Mouse (Mus musculus) neutrophil, adult 83 days (primary cell): Measurements from ENCODE around the gene Vmn1r196. TPM values are rescaled to one million over a fixed set of nuclear protein-coding genes. Genes with fewer than 3 reads are reported as not detected.

Source experiments
- total RNA-seq, 2 experiments: library from RNA; stranded (reverse); gene quantifications; one replicate each; pipeline ENCODE4 v1.2.4; 2023

The Vmn1r196 gene
- total RNA-seq: not detected

GRCm38 (mm10) chr13:22289620-22290019 lies at the start of gene Vmn1r196:
Gene Vmn1r196 (plus strand): TSS chr13:22289920.

DNA sequence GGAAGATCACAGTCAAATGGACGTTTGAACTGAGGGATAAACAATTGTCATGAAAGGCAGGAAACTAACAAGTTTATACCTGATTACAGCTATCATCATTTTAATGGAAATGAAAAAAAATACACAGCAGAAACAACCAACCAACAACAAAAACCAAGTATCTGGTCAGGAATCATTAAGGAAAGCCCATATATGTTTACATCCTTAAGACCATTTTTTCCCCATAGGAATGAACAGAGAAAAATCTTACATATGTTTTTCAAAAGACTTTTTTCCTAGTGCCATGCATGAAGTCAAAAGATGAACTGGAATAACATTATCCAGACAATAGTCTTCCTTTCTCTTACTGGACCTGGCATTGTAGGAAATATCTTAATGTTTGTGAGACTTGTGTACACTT lies 45.8 kb upstream of the Vmn1r196 start, which contains the start of gene Vmn1r194:
Vmn1r194 (plus strand) TSS at position 301 of the 400 bp plus-strand sequence.

GRCm38 (mm10) chr13:22270222-22270621 lies 19.5 kb upstream of the Vmn1r196 start, which contains the start of gene Vmn1r195:
Gene Vmn1r195 (plus strand): TSS chr13:22270522.

GRCm38 (mm10) chr13:22324289-22324688 lies 34.6 kb downstream of the Vmn1r196 start, which contains the start of gene Vmn1r197:
Gene Vmn1r197 (plus strand): TSS chr13:22324589.

Other genes with a start within 250 kb of the Vmn1r196 start
- gene Hist1h4i, start 248.6 kb upstream of the Vmn1r196 start, total RNA-seq: 100 to 1,000 TPM; 549 to 592 TPM
- gene Hist1h2ag, start 247.0 kb upstream of the Vmn1r196 start, total RNA-seq: 1,000 to 10,000 TPM; 1,023 to 1,050 TPM
- 1,000 to 10,000 TPM; 1,049 to 1,157 TPM for gene Hist1h2bj, start 246.7 kb upstream of the Vmn1r196 start, total RNA-seq
- gene Vmn1r188, start 205.5 kb upstream of the Vmn1r196 start, total RNA-seq: not detected
- gene Vmn1r189, start 184.1 kb upstream of the Vmn1r196 start, total RNA-seq: not detected
- not detected for gene Vmn1r191, start 106.0 kb upstream of the Vmn1r196 start, total RNA-seq
- gene Vmn1r192, start 98.8 kb upstream of the Vmn1r196 start, total RNA-seq: not detected
- gene Vmn1r193, start 66.8 kb upstream of the Vmn1r196 start, total RNA-seq: not detected
- not detected for gene Vmn1r194, start 45.7 kb upstream of the Vmn1r196 start, total RNA-seq
- not detected for gene Vmn1r195, start 19.4 kb upstream of the Vmn1r196 start, total RNA-seq
- not detected for gene Vmn1r197, start 34.7 kb downstream of the Vmn1r196 start, total RNA-seq
- gene Vmn1r198, start 60.4 kb downstream of the Vmn1r196 start, total RNA-seq: not detected
- gene Vmn1r199, start 89.9 kb downstream of the Vmn1r196 start, total RNA-seq: not detected
- not detected for gene Vmn1r200, start 100.5 kb downstream of the Vmn1r196 start, total RNA-seq
- not detected for gene Vmn1r201, start 182.0 kb downstream of the Vmn1r196 start, total RNA-seq
- gene Vmn1r202, start 215.5 kb downstream of the Vmn1r196 start, total RNA-seq: not detected
- not detected for gene Vmn1r203, start 228.2 kb downstream of the Vmn1r196 start, total RNA-seq